Mouse (Mus musculus): ENCODE measurements around the gene Phf20. TPM values are rescaled to one million over a fixed set of nuclear protein-coding genes. Genes with fewer than 3 reads are reported as not detected.
"Not testable (repeated sequence)": the region's sequence is repeated elsewhere in the genome, so short reads cannot be mapped to it uniquely, and the experiment has no call there.

The Phf20 gene
- polyA plus RNA-seq, 1 experiment from 2014 or later: 148 TPM

DNA sequence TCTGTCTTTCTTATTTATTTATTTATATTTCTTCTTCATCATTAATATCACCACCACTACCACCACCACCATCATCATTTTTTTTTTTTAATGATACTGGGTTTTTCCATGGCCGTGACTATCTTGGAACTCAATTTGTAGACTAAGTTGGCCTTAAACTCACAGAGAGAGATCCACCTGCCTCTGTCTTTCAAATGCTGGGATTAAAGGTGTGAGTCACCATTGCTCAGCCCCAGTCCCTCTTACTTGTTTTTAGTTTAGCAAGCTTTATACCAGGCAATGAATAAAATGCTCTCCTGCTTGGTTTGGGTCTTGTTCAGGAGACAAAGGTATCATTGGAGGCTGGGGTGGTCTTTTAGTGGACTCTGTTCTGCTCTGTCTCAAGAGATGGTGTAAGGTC, 31.4 kb downstream of the Phf20 start:
- H3K27ac ChIP-seq (ENCODE audit: low read length): no peak overlapping the region
- WGBS: 95% methylated on average over 1 of the region's 1 CpGs
- no peak for ATAC-seq
- no peaks in the 10 kb centered on the region for H3K27me3 ChIP-seq (replicated peaks; ENCODE audit: control insufficient read depth, insufficient read depth, low read length)
- peaks cover 3% of the 10 kb centered on the region; the same call in 1 of the 2 replicates for H3K36me3 ChIP-seq (ENCODE audit: control insufficient read depth, insufficient read depth)
- H3K4me2 ChIP-seq (ENCODE audit: low read length): no peak overlapping the region
- no peak overlapping the region for H3K9ac ChIP-seq (replicated peaks; ENCODE audit: low read depth, low read length)
- H3K4me1 ChIP-seq (replicated peaks; ENCODE audit: control insufficient read depth, insufficient read depth, low read length): no peaks in the 10 kb centered on the region
- no peak overlapping the region for H3K4me3 ChIP-seq (replicated peaks; ENCODE audit: low read length)
- H3K9me3 ChIP-seq (ENCODE audit: control insufficient read depth, low read length): no peaks in the 10 kb centered on the region

DNA sequence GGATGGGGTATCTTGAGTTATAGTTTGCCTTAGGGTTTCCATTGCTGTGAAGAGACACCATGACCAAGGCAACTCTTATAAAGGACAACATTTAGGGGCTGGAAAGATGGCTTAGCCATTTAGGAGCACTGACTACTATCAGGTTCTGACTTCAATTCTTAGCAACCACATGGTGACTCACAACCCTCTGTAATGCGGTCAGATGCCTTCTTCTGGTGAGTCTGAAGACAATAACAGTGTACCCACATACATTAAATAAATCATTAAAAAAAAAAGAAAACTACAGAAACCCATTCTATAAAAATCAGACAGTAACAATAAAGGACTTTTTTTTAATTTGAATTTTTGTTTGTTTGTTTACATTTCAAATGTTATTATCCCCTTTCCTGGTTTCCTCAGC, 32.9 kb downstream of the Phf20 start:
- no peak for ATAC-seq
- WGBS: 97% methylated on average over 1 of the region's 1 CpGs

DNA sequence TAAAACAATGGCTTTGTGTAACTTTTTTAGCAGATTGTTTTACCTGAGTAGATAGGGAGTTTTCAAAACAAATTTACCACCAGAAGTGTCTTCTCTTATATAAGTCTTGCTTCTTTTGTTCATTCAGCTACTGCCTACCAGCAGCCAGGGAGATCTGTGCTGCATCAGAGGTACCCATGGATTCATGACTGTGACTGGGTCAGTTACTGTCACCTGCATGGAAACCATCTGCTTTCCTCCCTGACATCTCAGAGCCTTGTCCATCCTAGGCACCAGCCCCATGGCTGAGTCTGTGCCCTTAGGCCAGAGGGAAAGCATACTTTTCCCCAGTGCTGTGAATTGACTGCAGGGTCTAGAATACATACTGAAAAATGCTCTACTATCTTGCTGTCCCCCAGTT, 35.1 kb downstream of the Phf20 start:
- Histone ChIP-seq H3K36me3 (ENCODE audit: control insufficient read depth, insufficient read depth) (0 out of 2 replicates have a peak, but pooled peaks cover 2% of the 10 kb centered on the region), H3K27me3 (replicated peaks; ENCODE audit: control insufficient read depth, insufficient read depth, low read length) (no peaks in the 10 kb centered on the region), H3K9ac (replicated peaks; ENCODE audit: low read depth, low read length) (no peak overlapping the region), H3K4me2 (ENCODE audit: low read length) (no peak overlapping the region), H3K27ac (ENCODE audit: low read length) (no peak overlapping the region), H3K9me3 (ENCODE audit: control insufficient read depth, low read length) (no peaks in the 10 kb centered on the region), H3K4me3 (replicated peaks; ENCODE audit: low read length) (no peak overlapping the region), H3K4me1 (replicated peaks; ENCODE audit: control insufficient read depth, insufficient read depth, low read length) (0 out of 2 replicates have a peak, but pooled peaks cover 2% of the 10 kb centered on the region)
- no peak for ATAC-seq

More for the DNA sequence above, 32.9 kb downstream of the Phf20 start:
- no peaks in the 10 kb centered on the region for H3K9me3 ChIP-seq (ENCODE audit: control insufficient read depth, low read length)
- H3K4me1 ChIP-seq (replicated peaks; ENCODE audit: control insufficient read depth, insufficient read depth, low read length): 0 out of 2 replicates have a peak, but pooled peaks cover 2% of the 10 kb centered on the region
- H3K4me2 ChIP-seq (ENCODE audit: low read length): no peak overlapping the region
- H3K9ac ChIP-seq (replicated peaks; ENCODE audit: low read depth, low read length): no peak overlapping the region
- H3K27ac ChIP-seq (ENCODE audit: low read length): no peak overlapping the region
- H3K36me3 ChIP-seq (ENCODE audit: control insufficient read depth, insufficient read depth): peaks cover 3% of the 10 kb centered on the region; the same call in 1 of the 2 replicates
- no peaks in the 10 kb centered on the region for H3K27me3 ChIP-seq (replicated peaks; ENCODE audit: control insufficient read depth, insufficient read depth, low read length)
- H3K4me3 ChIP-seq (replicated peaks; ENCODE audit: low read length): no peak overlapping the region

DNA sequence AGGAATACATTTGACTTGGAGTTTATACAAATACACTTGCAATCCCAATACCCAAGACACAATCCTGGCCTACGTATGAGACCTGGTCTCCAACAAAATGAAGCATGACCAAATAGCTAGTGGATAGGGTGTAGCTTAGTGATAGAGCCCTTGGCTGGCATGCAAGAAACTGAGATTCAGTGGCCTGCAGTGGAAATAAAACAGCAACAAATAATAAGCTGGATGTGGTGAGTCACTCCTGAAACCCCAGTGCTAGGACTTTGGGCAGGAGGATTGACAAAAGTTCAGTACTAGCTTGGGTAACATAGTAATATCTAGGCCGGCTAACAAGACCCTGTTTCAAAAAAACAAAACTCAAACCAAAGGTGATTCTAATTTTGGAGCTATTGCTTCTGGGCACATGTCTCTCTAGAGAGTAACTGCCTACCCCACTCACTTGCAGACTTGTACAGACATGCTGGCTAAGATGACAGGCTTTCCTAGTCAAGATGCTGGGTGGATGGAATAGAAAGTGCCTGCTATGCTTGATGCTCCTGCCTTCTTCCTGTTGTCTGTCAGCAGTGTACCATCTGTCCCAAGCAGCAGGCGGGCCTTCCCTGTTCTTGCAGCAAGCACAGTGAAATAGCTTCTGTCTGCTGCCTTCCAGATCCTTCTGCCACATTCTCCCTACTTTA, 37.1 kb downstream of the Phf20 start:
- ATAC-seq: peak; percentile 88
- Histone ChIP-seq H3K4me1 (replicated peaks; ENCODE audit: control insufficient read depth, insufficient read depth, low read length) (0 out of 2 replicates have a peak, but pooled peaks cover 2% of the 10 kb centered on the region), H3K4me2 (ENCODE audit: low read length) (no peak overlapping the region), H3K9ac (replicated peaks; ENCODE audit: low read depth, low read length) (no peak overlapping the region), H3K4me3 (replicated peaks; ENCODE audit: low read length) (no peak overlapping the region), H3K27me3 (replicated peaks; ENCODE audit: control insufficient read depth, insufficient read depth, low read length) (no peaks in the 10 kb centered on the region), H3K9me3 (ENCODE audit: control insufficient read depth, low read length) (no peaks in the 10 kb centered on the region), H3K27ac (ENCODE audit: low read length) (peak overlapping the region; percentile 75), H3K36me3 (ENCODE audit: control insufficient read depth, insufficient read depth) (0 out of 2 replicates have a peak, but pooled peaks cover 6% of the 10 kb centered on the region)
- WGBS: 83% methylated on average over 3 of the region's 3 CpGs

DNA sequence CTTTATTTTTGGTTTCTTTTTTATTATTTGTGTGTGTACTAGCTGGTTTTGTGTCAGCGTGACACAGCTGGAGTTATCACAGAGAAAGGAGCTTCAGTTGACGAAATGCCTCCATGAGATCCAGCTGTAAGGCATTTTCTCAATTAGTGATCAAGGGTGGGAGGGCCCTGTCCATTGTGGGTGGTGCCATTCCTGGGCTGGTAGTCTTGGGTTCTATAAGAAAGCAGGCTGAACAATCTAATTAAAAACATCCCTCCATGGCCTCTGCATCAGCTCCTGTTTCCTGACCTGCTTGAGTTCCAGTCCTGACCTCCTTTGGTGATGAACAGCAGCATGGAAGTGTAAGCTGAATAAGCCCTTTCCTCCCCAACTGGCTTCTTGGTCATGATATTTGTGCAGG, 37.8 kb downstream of the Phf20 start:
- H3K4me1 ChIP-seq (replicated peaks; ENCODE audit: control insufficient read depth, insufficient read depth, low read length); H3K27me3 ChIP-seq (replicated peaks; ENCODE audit: control insufficient read depth, insufficient read depth, low read length); H3K9me3 ChIP-seq (ENCODE audit: control insufficient read depth, low read length); ATAC-seq; H3K36me3 ChIP-seq (ENCODE audit: control insufficient read depth, insufficient read depth); H3K9ac ChIP-seq (replicated peaks; ENCODE audit: low read depth, low read length); H3K4me2 ChIP-seq (ENCODE audit: low read length); H3K4me3 ChIP-seq (replicated peaks; ENCODE audit: low read length): not testable (repeated sequence)
- 62% methylated on average over 2 of the region's 2 CpGs for WGBS
- peak overlapping the region; percentile 37 for H3K27ac ChIP-seq (ENCODE audit: low read length)

DNA sequence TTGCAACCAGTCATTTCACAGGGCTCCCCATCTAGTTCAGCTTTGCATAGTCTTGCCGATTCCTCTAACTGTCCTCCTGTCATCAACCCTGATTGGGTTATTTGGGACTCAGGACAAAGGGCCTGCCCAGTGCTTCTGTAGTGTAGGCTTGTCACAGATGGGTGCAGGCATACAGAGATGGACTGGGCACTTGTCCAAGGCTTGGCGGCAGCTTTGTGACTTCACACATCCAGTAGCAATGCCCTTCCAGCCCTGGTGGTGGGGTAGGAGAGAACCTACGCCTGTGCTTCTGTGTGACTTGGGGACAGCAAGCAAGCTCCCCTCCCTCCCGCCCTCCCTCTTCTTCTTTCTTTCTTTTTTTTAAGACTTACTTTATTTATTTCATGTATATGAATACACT, 39.6 kb downstream of the Phf20 start:
- ATAC-seq: no peak
- no peak overlapping the region for H3K9ac ChIP-seq (replicated peaks; ENCODE audit: low read depth, low read length)
- no peak overlapping the region for H3K4me2 ChIP-seq (ENCODE audit: low read length)
- no peak overlapping the region for H3K27ac ChIP-seq (ENCODE audit: low read length)
- H3K27me3 ChIP-seq (replicated peaks; ENCODE audit: control insufficient read depth, insufficient read depth, low read length): no peaks in the 10 kb centered on the region
- H3K4me1 ChIP-seq (replicated peaks; ENCODE audit: control insufficient read depth, insufficient read depth, low read length): 0 out of 2 replicates have a peak, but pooled peaks cover 2% of the 10 kb centered on the region
- no peaks in the 10 kb centered on the region for H3K9me3 ChIP-seq (ENCODE audit: control insufficient read depth, low read length)
- peaks cover 11% of the 10 kb centered on the region; the same call in 1 of the 2 replicates for H3K36me3 ChIP-seq (ENCODE audit: control insufficient read depth, insufficient read depth)
- WGBS: 58% methylated on average over 4 of the region's 4 CpGs
- H3K4me3 ChIP-seq (replicated peaks; ENCODE audit: low read length): no peak overlapping the region

DNA sequence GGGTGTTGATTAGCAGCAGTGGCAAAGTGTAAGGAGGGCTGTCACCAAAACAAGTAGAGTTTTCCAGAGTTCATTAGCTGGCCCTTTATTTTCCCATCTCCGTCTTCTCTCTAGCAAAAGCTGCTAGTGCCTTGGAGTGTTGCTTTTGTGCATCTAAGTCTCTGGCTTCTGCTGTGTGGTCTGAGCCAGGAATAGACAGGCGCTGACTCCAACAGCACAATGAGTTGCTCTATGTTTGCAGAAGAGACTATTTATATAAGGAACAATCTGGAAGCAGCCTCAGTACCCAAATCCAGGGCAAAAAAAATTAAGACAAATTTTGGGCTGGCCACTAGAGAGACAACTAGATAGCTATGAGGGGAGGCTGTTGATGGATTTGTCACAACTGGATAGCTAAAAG, 45.4 kb downstream of the Phf20 start:
- ATAC-seq: no peak

DNA sequence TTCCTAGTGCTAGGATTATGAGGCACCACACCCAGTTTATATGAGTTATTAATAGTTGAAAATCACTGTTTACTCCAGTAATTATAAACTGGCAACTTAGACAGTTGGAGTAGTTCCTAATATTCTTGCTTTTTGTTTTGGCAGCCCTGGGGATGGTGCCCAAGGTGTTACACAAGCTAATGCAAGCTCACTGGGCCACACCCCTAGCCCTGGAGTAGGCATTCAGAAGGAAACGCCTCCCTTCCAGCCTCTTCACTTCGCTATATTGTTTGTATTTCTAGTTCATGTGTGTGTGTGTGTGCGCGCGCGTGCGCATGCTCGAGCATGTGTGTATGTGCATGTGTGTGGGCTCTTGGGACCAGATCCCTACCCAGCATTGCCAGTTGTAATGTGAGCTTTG, 46.7 kb downstream of the Phf20 start:
- no peaks in the 10 kb centered on the region for H3K4me1 ChIP-seq (replicated peaks; ENCODE audit: control insufficient read depth, insufficient read depth, low read length)
- no peaks in the 10 kb centered on the region for H3K9me3 ChIP-seq (ENCODE audit: control insufficient read depth, low read length)
- ATAC-seq: no peak
- peaks cover 7% of the 10 kb centered on the region for H3K36me3 ChIP-seq (ENCODE audit: control insufficient read depth, insufficient read depth)
- no peak overlapping the region for H3K9ac ChIP-seq (replicated peaks; ENCODE audit: low read depth, low read length)
- 92% methylated on average over 8 of the region's 8 CpGs for WGBS
- H3K27ac ChIP-seq (ENCODE audit: low read length): no peak overlapping the region
- H3K27me3 ChIP-seq (replicated peaks; ENCODE audit: control insufficient read depth, insufficient read depth, low read length): no peaks in the 10 kb centered on the region
- no peak overlapping the region for H3K4me3 ChIP-seq (replicated peaks; ENCODE audit: low read length)
- no peak overlapping the region for H3K4me2 ChIP-seq (ENCODE audit: low read length)

More for the DNA sequence above, 45.4 kb downstream of the Phf20 start:
- Histone ChIP-seq H3K4me1 (replicated peaks; ENCODE audit: control insufficient read depth, insufficient read depth, low read length) (no peaks in the 10 kb centered on the region), H3K4me3 (replicated peaks; ENCODE audit: low read length) (no peak overlapping the region), H3K27me3 (replicated peaks; ENCODE audit: control insufficient read depth, insufficient read depth, low read length) (no peaks in the 10 kb centered on the region), H3K27ac (ENCODE audit: low read length) (no peak overlapping the region), H3K9me3 (ENCODE audit: control insufficient read depth, low read length) (no peaks in the 10 kb centered on the region), H3K4me2 (ENCODE audit: low read length) (no peak overlapping the region), H3K9ac (replicated peaks; ENCODE audit: low read depth, low read length) (no peak overlapping the region), H3K36me3 (ENCODE audit: control insufficient read depth, insufficient read depth) (peaks cover 9% of the 10 kb centered on the region; the same call in 1 of the 2 replicates)
- 78% methylated on average over 2 of the region's 2 CpGs for WGBS

DNA sequence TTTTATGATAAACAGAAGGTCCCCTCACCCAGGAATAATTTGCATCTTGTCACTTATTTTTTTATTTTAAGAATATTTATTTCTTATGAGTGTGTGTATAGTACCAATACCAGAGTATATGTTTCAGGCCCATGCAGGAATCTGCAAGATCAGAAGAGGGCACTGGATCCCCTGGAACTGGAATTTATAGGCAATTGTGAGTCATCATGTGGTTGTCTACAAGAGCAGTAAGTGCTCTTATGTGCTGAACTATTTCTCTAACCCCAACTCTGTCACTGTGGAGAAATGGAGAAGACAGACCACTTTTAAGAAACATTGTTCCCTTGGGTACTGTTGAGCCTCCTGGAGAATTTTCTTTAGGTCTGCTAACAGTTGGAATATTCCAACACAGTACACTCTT, 51.3 kb downstream of the Phf20 start:
- H3K36me3 ChIP-seq (ENCODE audit: control insufficient read depth, insufficient read depth): peaks cover 12% of the 10 kb centered on the region
- no peaks in the 10 kb centered on the region for H3K9me3 ChIP-seq (ENCODE audit: control insufficient read depth, low read length)
- no peaks in the 10 kb centered on the region for H3K4me1 ChIP-seq (replicated peaks; ENCODE audit: control insufficient read depth, insufficient read depth, low read length)
- no peak overlapping the region for H3K4me3 ChIP-seq (replicated peaks; ENCODE audit: low read length)
- no peak overlapping the region for H3K27ac ChIP-seq (ENCODE audit: low read length)
- ATAC-seq: no peak
- no peak overlapping the region for H3K9ac ChIP-seq (replicated peaks; ENCODE audit: low read depth, low read length)
- no peak overlapping the region for H3K4me2 ChIP-seq (ENCODE audit: low read length)
- H3K27me3 ChIP-seq (replicated peaks; ENCODE audit: control insufficient read depth, insufficient read depth, low read length): no peaks in the 10 kb centered on the region

DNA sequence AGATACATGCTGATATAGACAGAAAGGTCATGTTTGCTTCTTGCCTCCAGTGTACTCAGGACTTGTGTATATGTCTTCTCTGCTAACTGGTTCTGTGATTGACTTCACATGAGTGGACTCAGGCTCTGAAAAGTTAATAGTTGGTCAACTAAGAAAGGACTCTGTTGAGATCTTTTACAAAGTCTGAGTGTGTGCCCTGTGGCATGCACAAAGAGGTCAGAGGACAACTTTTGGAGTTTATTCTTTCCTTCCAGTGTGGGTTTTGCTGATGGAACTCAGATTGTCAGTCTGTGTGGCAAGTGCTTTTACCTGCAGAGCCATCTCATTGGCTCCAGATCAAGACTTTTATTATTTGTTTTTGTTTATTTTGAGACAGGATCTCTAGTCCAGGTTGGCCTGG, 54.5 kb downstream of the Phf20 start:
- Histone ChIP-seq H3K9me3 (ENCODE audit: control insufficient read depth, low read length) (no peaks in the 10 kb centered on the region), H3K36me3 (ENCODE audit: control insufficient read depth, insufficient read depth) (peaks cover 18% of the 10 kb centered on the region), H3K4me2 (ENCODE audit: low read length) (no peak overlapping the region), H3K27ac (ENCODE audit: low read length) (no peak overlapping the region), H3K9ac (replicated peaks; ENCODE audit: low read depth, low read length) (no peak overlapping the region), H3K4me3 (replicated peaks; ENCODE audit: low read length) (no peak overlapping the region), H3K4me1 (replicated peaks; ENCODE audit: control insufficient read depth, insufficient read depth, low read length) (no peaks in the 10 kb centered on the region), H3K27me3 (replicated peaks; ENCODE audit: control insufficient read depth, insufficient read depth, low read length) (no peaks in the 10 kb centered on the region)
- no peak for ATAC-seq
